Comparison of ENCODE assay signal across 8 mouse cellular contexts in the genomic region with DNA sequence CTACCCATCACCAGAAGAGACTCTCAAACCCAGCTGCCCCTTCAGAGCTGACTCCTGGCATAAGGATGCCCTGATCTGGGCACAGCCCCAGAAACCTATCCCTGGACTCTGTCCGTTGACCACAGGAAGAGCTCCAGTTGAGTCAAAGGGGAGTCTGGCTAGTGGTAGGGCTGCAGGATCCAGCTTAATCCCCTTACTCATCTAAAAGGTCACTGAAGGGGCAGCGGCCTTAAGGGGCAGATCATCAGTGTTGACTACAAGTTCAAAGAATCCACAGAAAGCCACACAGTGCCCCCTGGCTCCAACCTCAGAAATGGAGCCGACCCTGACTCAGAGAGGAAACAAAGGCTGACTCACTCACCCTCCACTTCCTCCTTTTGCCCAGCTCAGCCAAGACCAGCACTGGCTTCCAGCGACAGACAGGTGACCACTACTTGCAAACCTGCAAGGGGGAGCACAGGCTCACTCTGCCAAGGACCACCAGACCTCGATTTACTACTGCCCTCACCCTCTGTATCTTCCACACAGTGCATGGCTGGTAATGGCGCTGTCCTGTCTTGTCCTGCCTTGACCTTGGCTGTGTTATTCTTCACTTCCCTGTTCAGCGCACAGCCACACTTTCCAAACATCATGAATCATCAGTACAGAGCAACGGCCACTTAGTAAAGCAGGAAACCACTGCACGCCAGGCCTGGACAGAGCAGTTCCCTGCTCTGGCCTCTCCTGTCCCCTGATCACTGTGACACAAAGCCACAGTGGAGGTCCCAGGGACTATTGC.
A peak's percentile ranks its signal among the peaks of the same experiment; 100 is the strongest.
DNase-seq lines count a peak whose midpoint lies in the region; ATAC-seq and TF ChIP-seq lines count a peak whose summit lies in the region.

No protein-coding gene starts in this region.

- no peak overlapping the region for H3K4me2 ChIP-seq in stomach, embryonic 15.5 days

- no peaks in the 10 kb centered on the region for H3K27me3 ChIP-seq in cerebellum, adult 2 months (ENCODE audit: control insufficient read depth, insufficient read depth, low read length)
- H3K27me3 ChIP-seq in stomach, embryonic 15.5 days (replicated peaks): no peaks in the 10 kb centered on the region

- TF ChIP-seq CTCF in cerebellum, adult 2 months (IDR thresholded peaks at IDR 0.05; ENCODE audit: borderline replicate concordance, insufficient read depth, low read depth, low read length): no peak

- H3K9ac ChIP-seq in stomach, embryonic 15.5 days: no peak overlapping the region

- no peak for DNase-seq in cerebellum, adult 2 months
- no peak for DNase-seq in cerebellum, postnatal 25 days
- DNase-seq in adrenal gland, postnatal 25 days: peak; percentile 64
- peak; percentile 81 for DNase-seq in heart, adult 8-10 months (ENCODE audit: low spot score)
- DNase-seq in kidney, adult 8-10 months: peak; percentile 59 to 71
- peak; percentile 67 for DNase-seq in lung, postnatal 14 days
- no peak for DNase-seq in left cerebral cortex, postnatal 4 days

- no peaks in the 10 kb centered on the region for H3K9me3 ChIP-seq in stomach, embryonic 15.5 days

- no peak for TF ChIP-seq POLR2A in cerebellum, adult 2 months (IDR thresholded peaks at IDR 0.05; ENCODE audit: borderline replicate concordance, insufficient read depth, low read length)

- H3K27ac ChIP-seq in cerebellum, adult 2 months (ENCODE audit: insufficient read depth, low read length): 0 out of 2 replicates have a peak overlapping the region, but pooled peaks have one; percentile 23
- H3K27ac ChIP-seq in stomach, embryonic 15.5 days: peak overlapping the region; percentile 83

- WGBS in cerebellum, adult 2 months: 70% methylated on average over 9 of the region's 9 CpGs
- WGBS in stomach, embryonic 15.5 days: 29% methylated on average over 9 of the region's 9 CpGs

- peak; percentile 61 for ATAC-seq in stomach, embryonic 15.5 days (ENCODE audit: insufficient read depth, low FRiP score, low read depth)

- H3K4me3 ChIP-seq in cerebellum, adult 2 months (replicated peaks; ENCODE audit: insufficient read depth, low read depth, low read length): no peak overlapping the region
- no peak overlapping the region for H3K4me3 ChIP-seq in stomach, embryonic 15.5 days (replicated peaks)

- no peaks in the 10 kb centered on the region for H3K4me1 ChIP-seq in cerebellum, adult 2 months (ENCODE audit: control insufficient read depth, insufficient read depth, low read length)
- peaks cover 23% of the 10 kb centered on the region for H3K4me1 ChIP-seq in stomach, embryonic 15.5 days

- no peaks in the 10 kb centered on the region for H3K36me3 ChIP-seq in stomach, embryonic 15.5 days

- intact Hi-C loops in left cerebral cortex, postnatal 4 days (cut with DNase I): no loop called here

Comparison
In these comparisons a context has a peak if more than half of its experiments do, and no peak if none do; other contexts are left out.
1. DNase-seq: peak in adrenal gland, postnatal 25 days (single experiment), heart, adult 8-10 months (single experiment), kidney, adult 8-10 months (2 of 2) and lung, postnatal 14 days (single experiment); none in cerebellum, adult 2 months (0 of 2), cerebellum, postnatal 25 days (0 of 2) and left cerebral cortex, postnatal 4 days (single experiment).